Mouse (Mus musculus) embryonic fibroblast, embryonic 13.5 days (primary cell): Measurements from ENCODE around the gene Ap4s1.

Experiments used
- CTCF ChIP-seq: IDR thresholded peaks from 2 replicates; pipeline ENCODE4 v1.5.1; 2011; ENCODE audit warnings: mild to moderate bottlenecking, control low read depth, low read length, moderate library complexity, borderline replicate concordance; ENCODE audit not compliant: insufficient read depth
- POLR2A ChIP-seq: IDR thresholded peaks from 2 replicates; pipeline ENCODE4 v1.6.1; 2011; ENCODE audit warnings: low read depth, mild to moderate bottlenecking, control low read depth, low read length, moderate library complexity

DNA sequence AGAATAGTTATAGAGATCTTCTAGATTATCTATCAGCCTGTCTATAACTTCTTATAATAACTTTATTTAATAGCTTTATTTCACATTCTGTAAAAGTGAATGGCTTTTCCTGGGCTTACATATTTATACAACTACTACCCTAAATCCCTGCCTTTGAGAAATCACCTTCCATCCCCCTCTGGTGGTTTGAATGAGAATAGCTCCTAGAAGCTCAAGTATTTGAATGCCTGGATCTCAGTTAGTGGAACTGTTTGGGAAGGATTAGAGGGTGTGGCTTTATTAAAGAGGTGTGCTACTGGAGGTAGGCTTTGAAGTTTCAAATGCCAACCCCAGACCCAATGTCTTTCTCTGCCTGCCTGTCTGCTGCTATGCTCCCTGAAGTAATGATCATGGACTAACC is 10.9 kb downstream of the Ap4s1 start:
- TF ChIP-seq CTCF (no peak), POLR2A (no peak)
